Mouse (Mus musculus): ENCODE data around the gene Scn10a.

The Scn10a gene

DNA sequence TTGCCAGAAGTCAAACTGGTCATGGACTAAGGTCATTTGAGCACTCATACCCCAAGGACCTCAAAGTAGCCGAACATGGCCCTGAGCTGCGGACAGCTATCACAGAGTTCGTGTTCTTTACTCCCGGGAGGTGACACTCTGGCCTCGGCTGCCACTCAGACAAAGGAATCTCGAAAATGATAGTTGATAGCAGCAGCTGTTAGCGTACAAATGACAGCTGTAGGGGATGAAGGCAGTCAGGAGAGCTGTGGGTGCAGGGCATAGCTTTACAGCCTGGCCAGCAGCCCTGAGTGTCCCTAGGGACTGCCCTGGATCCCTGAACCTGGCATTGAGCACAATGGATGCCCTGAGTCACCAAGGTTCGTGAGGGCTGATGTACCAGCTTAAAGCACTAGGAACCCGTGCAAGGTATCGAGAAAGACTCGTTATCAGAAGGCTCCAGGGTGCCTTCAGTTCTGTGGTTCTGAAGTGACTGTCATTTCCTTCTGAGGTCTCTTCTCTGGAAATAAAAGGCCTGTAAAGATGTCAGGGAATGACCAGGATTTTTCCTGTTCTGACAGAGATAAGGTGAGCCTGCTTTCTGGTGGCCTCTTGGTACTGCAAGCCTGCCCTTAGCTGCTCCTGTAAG, 84.8 kb downstream of the Scn10a start:
- DNase-seq (ENCODE audit: low spot score in 2 of 2) = no peak

DNA sequence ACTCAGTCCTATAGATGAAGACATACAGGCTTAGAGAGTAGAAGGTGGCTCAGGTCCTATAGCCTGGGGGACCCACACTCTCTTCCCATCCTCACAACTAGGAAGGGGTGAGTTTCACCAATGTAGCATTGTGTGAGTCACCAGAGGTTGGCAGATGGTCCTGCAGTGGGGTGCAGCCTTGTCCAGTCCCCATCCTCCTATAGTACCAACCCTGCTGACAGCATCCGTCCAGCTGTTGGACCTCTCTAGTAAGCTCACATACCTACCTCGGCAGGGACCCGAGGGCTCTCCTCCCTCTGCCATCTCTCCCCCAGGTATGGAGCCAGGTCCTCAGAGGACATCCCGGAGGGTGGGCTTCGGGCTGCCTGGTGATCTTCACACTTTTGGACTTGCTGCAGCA, 85.6 kb downstream of the Scn10a start:
- DNase-seq (ENCODE audit: low spot score in 2 of 2) = no peak

DNA sequence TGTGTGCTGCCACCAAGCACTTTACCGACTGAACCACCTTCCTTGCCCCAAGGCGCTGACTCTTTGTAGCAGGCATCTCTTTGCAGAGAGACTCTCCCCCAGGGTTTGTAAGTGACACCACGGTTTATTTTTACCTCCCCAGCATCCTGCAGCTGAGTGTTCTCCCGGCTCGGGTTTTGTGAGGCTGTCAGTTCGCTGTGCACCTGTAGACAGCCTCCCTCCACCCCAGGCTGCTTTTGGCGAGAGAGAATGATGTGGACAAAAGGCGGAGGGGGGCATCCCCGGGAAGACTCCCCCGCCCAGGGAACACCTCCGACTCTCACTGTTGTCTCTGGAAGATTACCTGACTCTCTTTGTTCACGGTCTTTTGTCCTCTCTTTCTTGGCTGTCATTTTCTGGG, 86.3 kb downstream of the Scn10a start:
- DNase-seq (ENCODE audit: low spot score in 2 of 2) = no peak

DNA sequence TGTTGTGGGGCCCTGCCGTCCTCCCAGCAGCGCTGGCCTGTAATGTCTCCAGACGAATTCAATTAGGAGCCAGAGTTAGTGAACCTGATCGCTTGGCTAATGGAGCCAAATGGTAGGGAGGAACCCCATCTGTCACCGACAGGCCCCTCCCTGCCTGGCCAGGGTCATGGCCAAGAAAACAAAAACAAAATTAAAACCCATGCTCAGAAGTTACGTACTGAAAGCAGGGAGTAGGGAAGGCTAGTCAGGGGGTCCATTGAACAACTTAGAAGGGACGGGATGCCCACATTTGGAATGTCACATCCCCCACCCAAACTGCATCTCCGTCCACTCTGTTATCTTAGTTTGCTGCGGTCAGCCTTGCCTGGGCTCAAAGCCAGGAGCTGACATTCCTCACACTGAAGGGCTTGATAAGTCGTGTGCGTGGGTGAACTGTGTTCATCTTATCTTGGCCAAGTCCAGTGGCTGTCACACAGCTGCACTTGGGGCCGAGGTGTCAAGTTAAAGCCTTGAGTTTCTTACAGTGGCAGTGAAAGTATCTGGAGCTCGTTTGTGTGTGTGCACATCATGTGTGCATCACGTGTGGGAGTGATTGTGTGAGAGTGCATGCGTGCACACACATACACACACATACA, 87.1 kb downstream of the Scn10a start:
- no peak for DNase-seq (ENCODE audit: low spot score in 2 of 2)

DNA sequence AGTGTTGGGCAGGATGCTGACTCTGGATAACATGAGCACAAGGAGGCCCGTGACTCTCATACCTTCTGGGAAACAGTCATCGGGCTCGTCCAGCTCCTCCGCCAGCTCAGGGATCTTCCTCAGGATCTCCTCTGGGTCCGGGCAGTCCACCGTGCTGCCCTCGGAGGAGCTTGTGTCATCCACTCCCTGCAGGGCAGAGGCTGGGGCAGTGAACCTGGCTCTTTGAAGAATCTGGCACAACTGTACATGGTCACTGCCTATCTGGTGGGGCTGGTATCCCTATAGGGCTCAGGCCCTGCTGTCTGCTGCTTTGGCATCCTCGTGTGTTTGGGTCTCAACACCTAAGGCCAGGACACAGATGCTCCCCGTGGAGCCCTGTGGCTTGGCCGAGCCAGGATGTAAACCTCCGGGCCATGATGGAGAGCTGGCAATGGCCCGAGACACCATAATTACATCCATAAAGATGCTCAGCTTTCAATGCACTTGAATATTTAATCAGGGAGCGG, 87.7 kb downstream of the Scn10a start:
- DNase-seq (ENCODE audit: low spot score in 2 of 2) = no peak

DNA sequence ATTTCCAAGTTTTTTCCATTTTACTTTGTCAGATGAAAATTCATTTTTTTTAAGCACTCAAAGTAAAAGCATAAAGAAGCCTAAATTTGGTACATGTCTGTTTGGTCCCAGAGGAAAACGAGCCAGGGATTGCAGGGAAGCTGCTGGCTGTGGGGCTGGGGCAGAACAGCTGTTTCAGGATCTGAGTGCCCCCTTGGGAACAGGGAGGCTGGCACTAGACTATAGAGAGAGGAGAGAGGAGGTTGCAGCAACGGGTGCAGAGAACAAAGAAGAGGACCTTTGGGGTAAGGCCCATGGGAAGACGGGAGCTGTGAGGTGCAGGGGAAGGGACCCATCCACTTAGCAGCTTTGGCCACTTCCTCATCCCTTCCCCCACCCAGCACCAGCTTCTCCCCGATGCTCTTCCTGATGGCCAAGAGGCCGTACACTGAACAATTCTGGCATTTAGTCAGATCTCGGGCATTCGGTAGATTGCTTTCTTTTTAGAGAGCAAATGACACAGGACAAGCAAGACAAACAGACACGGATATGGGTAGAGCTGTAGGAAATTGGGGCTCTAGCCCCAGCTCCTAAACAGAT, 90.3 kb downstream of the Scn10a start:
- no peak for DNase-seq (ENCODE audit: low spot score in 2 of 2)

DNA sequence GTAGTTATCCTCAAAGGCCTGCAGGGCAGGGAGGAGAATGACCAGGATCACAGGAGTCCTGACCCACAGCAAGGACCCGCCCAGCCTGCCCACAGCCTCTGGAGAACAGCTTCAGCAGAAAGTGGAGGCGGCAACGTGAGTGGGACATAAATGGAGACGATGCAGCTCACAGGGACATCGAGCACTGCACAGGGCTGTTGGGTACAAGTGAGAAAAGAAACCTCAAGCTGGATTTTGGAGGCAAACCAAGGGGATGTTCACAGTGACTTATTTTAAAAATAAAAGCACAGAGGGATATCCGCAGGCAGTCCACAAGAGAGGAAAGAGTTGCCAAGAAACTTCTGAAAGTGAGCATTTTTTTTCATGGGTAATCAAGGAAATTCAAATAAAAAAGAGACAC, 91.9 kb downstream of the Scn10a start:
- DNase-seq (ENCODE audit: low spot score in 2 of 2) = no peak

DNA sequence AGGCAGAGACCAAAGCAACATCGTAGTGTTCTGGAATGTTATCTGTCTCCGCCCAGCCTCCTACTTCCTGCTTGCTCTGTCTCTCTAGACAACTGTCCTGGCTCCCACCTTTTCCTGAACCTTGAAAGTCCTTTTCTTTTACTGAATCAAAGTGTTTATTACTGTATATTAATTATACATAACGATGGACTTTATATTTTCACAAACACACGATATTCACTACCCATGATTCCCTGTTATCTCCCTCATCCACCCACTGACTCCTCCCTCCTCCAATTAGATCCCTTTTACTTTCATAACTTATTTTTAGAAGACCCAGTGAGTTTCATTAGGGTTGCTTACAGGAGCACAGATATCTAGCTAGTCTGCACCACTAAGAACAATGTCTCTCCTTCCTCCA, 95.0 kb downstream of the Scn10a start:
- DNase-seq (ENCODE audit: low spot score in 2 of 2) = no peak

DNA sequence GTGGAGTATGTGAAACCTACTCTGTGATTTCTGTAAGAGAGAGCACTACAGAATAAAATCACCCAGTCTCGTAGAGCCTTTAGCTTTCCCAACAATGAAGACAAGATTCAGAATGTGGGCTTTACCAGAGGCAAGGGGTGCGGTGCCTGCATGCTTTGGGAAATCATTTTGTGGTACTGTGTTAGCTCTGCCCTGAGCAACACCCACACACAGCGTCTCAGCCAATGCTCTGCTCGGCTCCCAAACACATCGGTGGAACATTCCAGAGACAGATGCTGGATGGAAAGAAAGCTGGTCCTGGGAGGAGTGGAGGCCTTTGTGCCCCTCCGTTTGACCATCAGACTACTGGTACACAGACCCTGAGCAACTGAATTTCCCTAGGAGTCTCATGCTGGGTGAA, 104.3 kb downstream of the Scn10a start:
- DNase-seq (ENCODE audit: low spot score in 2 of 2) = no peak

DNA sequence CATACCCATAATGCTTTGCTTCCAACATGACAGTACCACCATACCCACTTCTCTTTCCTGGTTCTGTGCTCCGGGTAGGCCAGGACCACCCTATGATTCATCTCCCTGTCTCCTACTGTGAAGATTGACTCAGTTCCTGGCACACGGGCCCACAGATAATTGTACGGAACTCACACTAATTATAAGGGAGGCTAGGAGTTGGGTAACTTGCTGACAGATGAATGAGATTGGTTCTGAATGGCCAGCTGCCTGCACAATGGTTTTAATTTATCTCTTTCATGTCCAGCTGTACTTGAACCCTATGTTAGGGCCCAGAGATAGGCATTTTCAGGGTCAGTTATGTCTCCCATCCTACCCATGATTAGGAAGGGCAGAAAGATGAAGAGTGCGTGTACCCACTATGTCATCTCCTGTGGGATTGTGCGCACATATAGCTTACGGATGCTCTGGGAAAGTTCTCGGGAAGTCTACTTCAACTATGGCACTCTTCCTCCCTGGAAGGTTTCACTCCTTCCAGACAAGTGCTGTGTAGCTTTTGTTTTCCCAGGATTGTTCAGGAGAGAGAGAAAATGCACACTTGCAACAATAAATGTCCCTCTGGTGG, 108.5 kb downstream of the Scn10a start:
- no peak for DNase-seq (ENCODE audit: low spot score in 2 of 2)

DNA sequence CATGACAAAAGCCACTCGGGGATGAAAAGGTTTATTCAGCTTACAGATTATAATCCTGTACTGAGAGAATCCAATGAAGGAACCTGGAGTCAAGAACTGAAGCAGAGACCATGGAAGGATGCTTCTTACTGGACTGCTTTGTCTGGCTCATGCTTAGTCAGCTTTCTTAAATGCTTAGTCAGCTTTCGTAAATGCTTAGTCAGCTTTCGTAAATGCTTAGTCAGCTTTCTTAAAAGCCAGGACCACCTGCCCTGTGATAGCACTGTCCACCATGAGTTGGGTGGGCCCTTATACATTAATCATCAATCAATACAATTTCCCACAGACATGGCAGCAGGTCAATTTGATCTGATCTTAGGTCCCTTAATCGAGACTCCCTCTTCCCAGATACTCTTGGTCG, 112.2 kb downstream of the Scn10a start:
- DNase-seq (ENCODE audit: low spot score in 2 of 2) = no peak

DNA sequence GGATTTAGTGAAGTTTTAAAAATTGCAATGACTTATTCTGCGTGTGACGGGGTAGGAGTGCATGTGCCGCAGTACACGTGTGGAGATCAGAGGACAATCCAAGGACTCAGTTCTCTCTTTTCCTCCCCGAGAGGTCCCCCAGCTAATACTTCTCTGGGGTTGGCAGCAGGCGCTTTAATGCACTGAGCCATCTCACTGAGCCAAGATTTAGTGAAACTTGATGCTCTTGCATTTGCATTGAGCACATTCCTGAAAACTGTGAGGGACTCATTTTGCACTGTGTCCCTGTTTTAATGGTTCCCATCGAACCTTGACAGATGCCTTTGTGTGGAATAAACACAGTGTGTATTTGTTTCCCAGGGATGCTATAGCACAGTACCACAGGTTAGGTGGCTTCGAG, 114.5 kb downstream of the Scn10a start:
- no peak for DNase-seq (ENCODE audit: low spot score in 2 of 2)

DNA sequence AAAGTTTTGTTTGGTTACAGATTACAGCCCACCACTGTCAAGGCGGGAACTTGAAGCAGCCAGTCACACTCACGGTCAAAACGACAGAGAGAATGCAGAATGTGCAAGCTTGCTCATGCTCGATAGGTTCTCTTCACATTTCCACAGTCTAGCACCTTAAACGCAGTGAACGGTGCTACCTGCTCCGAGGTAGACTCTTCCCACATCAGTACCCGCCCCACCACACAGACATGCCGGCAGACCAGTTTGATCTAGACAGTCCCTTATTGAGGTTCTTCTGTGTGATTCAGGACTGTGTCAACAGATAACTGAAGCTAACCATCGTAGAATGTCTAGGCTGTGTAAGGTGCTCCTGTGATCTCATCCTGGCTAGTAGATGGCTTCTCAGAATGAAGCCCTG, 120.6 kb downstream of the Scn10a start:
- no peak for DNase-seq (ENCODE audit: low spot score in 2 of 2)

DNA sequence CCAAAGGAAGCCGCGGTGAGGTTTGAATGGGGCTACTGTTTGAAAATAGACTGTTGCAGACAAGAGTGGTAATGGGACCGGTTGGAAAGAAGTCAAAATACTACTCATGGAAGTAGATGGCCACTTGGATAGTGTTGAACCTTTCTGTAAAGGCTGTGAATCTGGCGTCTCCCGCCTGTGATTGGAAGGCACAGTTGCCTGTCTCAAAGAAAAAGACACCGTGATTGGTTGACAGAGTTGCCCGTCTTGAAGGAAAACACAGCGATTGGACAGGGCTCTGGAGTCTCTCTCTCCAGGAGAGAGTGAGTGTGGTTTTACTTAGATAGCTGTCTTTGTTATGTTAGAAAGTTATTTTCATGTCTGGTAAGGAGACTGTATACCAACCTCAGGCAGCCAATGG, 121.8 kb downstream of the Scn10a start:
- DNase-seq (ENCODE audit: low spot score in 2 of 2) = no peak

DNA sequence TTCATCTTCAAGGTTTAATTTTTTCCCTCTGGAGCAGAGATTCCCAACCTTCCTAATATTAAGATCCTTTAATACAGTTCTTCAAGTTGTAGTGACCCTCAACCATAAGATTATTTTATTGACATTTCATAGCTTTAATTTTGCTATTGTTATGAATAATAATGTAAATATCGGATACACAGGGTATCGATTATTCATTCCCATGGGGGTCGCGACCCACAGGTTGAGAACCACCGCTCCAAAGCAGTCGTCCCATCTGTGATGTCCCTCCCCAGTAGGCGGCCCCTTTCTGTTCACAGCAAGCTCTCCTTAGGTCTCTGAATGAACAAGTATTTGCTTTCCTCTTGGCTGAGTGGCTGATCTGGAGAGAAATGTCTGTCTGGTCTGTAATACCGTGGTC, 129.5 kb downstream of the Scn10a start:
- no peak for DNase-seq (ENCODE audit: low spot score in 2 of 2)

DNA sequence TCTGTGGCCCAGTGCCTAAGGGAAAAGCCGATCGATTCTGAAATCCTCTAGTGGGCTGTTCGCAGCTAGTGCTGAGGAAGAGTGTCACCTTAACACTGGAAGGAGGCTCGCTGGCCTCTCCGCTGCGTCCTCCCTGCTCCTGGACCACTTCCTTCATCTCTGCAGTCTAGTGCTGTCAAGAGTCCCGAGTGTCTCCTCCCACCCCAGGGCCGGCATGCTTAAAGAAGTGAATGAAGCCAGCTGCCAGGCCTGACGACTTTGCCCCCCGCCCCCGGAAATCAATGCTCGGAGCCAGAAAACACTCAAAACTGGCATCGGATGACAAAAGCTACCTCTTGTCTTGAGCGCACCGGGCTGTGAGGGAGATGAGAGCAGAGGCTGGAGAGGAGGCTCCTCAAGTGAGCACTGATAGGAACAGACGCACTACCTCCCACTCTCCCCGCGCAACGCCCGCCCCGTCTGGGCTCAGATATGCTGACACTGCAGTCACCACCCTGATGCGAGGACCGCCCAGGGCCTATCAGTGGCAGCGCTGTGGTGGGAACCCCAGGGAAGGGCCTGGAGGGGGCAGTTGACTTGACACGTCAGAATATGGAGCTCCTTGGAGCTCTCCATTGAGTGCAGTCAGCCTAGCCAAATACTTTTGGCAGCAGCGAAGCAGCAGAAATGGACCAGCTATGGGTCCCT, 130.2 kb downstream of the Scn10a start:
- no peak for DNase-seq (ENCODE audit: low spot score in 2 of 2)

DNA sequence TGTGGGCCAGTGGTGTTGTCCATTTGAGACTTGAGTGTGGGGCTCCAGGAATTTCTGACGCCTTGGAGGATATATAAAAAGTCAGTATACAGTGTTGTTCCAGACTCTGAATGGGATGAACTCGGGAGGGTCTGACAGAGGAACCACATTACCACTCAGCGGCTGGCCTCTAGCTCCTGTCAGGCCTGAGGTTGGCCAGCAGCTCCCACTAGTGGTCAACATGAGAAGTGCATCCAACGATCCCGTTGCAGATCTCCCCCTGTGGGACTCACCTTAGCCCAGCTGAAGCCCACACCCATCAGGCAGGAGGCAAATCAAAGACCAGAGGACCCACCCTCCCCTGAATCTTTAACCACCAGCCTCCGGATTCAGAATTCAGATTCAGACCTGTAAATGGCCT, 138.5 kb downstream of the Scn10a start:
- peak; percentile 19 to 24 for DNase-seq (ENCODE audit: low spot score in 2 of 2)

DNA sequence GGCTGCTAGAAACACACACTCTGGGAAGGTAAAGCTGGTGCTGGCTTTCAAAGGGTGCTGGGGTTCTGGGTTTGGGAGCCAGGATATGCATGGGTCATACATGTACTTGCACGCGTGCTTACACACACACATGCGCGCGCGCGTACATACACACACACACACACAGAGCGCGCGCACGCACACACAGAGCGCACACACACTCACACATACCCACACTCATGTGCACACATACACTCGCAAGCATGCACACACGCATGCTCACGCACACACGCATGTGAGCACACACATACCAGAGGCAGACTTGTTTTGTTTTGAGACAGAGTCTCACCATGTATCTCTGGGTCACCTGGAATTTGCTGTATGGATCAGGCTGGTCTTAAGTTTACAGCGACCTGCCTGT, 138.9 kb downstream of the Scn10a start:
- DNase-seq (ENCODE audit: low spot score in 2 of 2) = no peak

DNA sequence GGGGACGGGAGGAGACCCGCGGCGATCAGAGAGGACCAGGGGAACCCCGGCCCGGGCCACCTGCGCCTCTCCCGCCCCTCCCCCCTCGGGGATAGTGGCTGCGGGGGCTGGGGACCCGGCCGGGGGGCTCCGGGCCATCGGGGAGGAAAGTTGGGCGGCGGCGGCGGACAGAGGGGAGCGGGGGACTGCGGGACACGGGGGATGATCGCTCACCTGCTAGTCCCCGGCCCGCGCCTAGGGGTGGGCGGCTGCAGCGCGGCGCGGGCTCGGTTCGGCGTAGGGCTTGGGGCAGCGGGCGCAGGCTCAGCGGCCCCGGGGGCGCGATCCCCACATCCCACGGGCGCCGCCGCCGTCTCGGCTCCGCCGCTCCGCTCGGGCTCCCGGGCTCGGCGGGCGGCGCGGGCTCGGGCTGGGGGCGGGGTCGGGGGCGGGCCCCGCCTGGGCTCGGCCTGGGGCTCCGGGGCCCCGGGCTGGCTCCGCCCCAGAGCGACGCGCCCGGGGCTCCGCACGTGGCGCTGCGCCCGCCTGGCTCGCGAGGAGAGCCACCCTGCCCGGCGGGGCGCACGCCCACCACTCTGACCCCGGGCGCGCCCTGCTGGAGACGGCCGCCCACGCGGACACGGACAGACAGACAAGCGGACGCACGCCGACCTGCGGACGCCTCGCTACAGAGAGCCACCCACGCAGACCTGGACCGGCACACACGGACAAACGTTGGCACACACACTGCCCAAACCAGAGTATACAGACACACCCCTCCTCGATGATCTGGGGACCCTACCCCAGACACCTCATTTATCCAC, 140.3 kb downstream of the Scn10a start, which contains the start of gene Scn5a:
TSS of gene Scn5a (minus strand) at position 381 of the 803 bp plus-strand sequence.
- DNase-seq (ENCODE audit: low spot score in 2 of 2) = no peak

DNA sequence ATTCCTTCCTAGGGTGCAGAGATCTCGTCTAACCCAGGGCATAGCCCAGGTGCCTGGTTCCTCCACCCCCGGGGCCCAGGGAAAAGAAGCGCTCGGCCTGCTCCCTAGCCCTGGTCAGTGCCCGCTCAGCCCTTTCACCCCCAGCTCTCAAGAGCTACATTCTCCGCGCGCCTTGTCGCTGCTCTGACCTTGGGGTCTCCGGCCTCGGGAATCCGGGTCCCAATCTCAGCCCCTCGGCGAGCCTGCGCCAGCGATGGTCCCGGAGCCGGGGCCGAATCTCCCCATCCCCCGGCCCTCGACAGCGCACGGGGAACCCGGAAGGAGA, 140.8 kb downstream of the Scn10a start:
- no peak for DNase-seq (ENCODE audit: low spot score in 2 of 2)

DNA sequence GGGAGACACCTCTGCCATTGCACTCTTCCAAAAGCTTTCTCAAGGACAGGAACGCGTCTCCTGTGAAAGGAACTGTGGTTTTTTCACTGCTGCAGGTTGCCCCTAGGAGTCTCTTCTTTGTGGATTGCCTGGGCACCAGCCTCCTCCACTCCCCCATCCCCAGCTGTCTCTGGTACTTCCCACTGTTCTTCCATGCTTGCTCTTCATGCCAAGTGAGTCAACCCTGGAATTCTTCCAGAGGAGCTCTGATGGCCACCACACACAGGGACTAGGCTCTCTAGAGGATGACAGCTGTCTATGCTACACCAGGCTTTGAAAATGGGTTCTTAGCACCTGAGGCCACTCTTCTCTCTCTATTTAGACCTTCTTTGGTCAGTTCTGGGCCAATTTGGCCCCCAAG, 142.1 kb downstream of the Scn10a start:
- DNase-seq (ENCODE audit: low spot score in 2 of 2) = no peak

DNA sequence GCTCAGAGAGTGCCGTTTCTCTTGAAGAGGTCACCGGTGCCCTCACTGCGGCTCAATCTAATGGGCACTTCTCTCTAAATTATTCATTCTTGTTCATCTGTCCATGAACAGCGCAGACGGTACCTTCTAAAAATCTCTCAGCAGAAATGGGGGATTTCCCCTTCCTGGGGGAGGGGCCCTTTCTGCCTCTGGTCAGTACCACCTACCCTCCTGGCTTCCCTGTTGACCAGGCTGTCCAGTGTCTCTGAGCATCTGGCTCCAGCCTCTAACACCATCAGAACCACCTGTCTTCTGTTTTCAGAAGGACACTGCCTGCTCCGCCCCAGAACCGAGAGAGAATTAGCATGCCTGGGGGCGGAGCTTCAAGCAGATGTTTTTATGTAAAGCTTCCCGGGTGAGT, 143.4 kb downstream of the Scn10a start:
- DNase-seq (ENCODE audit: low spot score in 2 of 2) = no peak

Data from spleen, postnatal 36 days (tissue).